Mouse (Mus musculus): ENCODE results near the gene Cacng4.

DNA sequence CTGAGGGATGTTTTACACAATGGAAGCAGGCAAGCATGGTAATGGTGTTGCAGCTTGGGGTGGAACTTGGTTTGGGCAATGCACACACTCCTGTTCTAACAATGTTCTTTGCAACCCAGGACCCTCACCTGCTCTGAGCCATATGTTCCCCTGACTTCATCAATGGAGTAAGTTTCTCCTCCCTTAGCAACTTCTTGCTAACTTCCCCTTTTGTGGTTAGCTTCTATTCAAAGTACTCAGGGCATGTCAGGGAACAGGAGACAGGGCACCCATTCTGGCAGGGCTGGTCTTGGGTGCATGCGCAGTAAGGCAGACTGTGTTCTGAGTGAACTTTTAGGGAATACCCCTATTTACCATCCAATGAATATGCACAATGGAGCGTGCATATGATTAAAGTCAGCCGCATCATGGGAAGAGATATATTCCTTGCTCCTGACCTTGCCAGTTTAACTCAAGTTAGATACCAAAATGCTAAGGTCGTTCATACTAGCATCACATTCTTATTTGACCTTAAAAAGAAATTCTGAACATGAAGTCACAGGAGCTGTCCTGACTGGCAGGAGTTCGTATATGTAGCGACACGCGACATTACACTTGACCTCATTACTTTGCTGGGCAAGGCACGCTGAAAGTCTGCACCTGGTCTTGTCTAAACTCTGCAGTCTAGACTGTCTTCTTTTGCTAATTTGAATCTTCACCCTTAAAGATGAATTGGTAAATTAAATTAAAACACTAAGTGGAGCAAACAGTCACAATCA, 73.9 kb downstream of the Cacng4 start:
- TF ChIP-seq E2F4 (IDR thresholded peaks at IDR 0.05; ENCODE audit: insufficient read depth) (no peak), POLR2A (IDR thresholded peaks at IDR 0.05; ENCODE audit: insufficient read length, low read depth) (no peak), REST (IDR thresholded peaks at IDR 0.05; ENCODE audit: insufficient read depth, insufficient read length) (no peak), TCF12 (IDR thresholded peaks at IDR 0.05; ENCODE audit: insufficient read depth, poor library complexity, severe bottlenecking) (no peak), MAX (IDR thresholded peaks at IDR 0.05; ENCODE audit: low read depth) (no peak), MYOG (IDR thresholded peaks at IDR 0.05; ENCODE audit: control insufficient read depth in 1 of 3, insufficient read depth in 1 of 3, insufficient read length in 2 of 3, low read depth in 2 of 3) (no peak), CEBPB (IDR thresholded peaks at IDR 0.05; ENCODE audit: insufficient read depth, poor library complexity, severe bottlenecking) (no peak), POLR2AphosphoS2 (IDR thresholded peaks at IDR 0.05; ENCODE audit: insufficient read length, low read depth) (no peak), MYOD1 (IDR thresholded peaks at IDR 0.05; ENCODE audit: control insufficient read depth in 1 of 3, insufficient read length in 2 of 3, low read depth in 2 of 3) (no peak), USF1 (IDR thresholded peaks at IDR 0.05; ENCODE audit: low read depth) (no peak), TCF3 (IDR thresholded peaks at IDR 0.05; ENCODE audit: insufficient read length, low read depth) (no peak)

Data from myocyte (in vitro differentiated cells).